Mouse (Mus musculus): ENCODE data around the gene Arhgef26. TPM values are rescaled to one million over a fixed set of nuclear protein-coding genes. Genes with fewer than 3 reads are reported as not detected.

Arhgef26 gene
- polyA plus RNA-seq, 1 experiment from 2014 or later = 5.9 TPM

DNA sequence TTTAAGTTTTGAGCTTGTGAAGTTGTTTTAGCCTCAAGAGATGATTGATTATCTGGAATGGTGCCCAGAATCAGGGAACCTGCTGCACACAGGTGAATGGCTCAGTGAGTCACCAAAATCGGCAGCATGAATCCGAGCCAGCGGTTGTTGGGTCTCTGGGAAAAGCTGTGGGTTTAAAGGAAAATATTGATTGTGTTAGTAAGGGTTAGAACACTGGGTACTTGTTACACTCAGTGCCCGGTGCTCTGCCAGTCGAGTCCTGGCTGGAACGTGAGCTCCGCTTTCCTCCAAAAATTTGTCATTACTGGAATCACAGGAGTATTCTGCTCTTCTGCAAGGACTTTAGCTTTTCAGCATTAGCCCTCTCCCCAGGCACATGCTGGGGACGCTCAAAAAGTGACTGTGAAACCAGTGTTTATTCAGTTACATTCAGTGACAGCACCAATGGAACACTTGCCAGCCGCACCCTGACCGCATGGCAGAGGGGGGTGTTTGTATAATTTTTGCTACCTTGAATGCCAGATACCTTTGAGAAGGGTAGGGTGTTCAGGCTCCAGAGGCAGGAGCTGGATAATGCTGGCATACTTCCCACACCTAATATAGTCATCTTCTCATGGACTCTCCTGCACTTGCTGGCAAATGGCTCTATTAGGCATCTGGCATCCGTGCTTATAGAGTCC lies 11.2 kb downstream of the Arhgef26 start:
- no peaks in the 10 kb centered on the region for H3K27me3 ChIP-seq (ENCODE audit: low read depth, poor library complexity, severe bottlenecking)
- H3K4me3 ChIP-seq = no peak overlapping the region
- H3K36me3 ChIP-seq = 0 out of 2 replicates have a peak, but pooled peaks cover 3% of the 10 kb centered on the region
- 92% methylated on average over 11 of the region's 11 CpGs for WGBS
- H3K27ac ChIP-seq (replicated peaks) = no peak overlapping the region
- no peaks in the 10 kb centered on the region for H3K4me1 ChIP-seq
- no peaks in the 10 kb centered on the region for H3K9me3 ChIP-seq (replicated peaks)
- DNase-seq (ENCODE audit: low spot score) = no peak

DNA sequence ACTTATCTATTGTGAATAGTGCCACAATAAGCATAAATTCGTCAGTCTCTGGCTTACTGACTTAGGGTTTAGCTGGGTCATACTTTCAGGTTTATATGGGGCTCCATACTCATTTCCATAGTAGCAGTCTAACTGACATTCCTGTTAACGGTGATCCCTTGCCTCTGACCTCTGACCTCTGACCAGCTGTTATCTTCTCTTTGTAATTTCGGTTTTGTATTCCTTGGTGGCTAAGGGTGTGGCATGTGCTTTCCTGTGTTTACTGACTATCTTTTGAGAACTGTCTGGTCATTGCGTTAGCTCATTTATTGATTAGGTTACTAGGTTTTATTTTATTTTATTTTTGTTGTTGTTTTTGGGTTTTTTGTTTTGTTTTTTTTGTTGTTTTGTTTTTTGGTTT lies 13.9 kb downstream of the Arhgef26 start:
- Histone ChIP-seq H3K27me3 (ENCODE audit: low read depth, poor library complexity, severe bottlenecking) (no peaks in the 10 kb centered on the region), H3K4me1 (no peaks in the 10 kb centered on the region), H3K4me3 (no peak overlapping the region), H3K9me3 (replicated peaks) (no peaks in the 10 kb centered on the region), H3K27ac (replicated peaks) (no peak overlapping the region), H3K36me3 (0 out of 2 replicates have a peak, but pooled peaks cover 3% of the 10 kb centered on the region)
- no peak for DNase-seq (ENCODE audit: low spot score)
- WGBS = 80% methylated on average over 4 of the region's 4 CpGs

GRCm38 (mm10) chr3:62352876-62353275 lies 14.7 kb downstream of the Arhgef26 start:
- no peaks in the 10 kb centered on the region for H3K9me3 ChIP-seq (replicated peaks)
- H3K27me3 ChIP-seq (ENCODE audit: low read depth, poor library complexity, severe bottlenecking) = no peaks in the 10 kb centered on the region
- H3K27ac ChIP-seq (replicated peaks) = no peak overlapping the region
- H3K4me1 ChIP-seq = no peaks in the 10 kb centered on the region
- WGBS = 93% methylated on average over 4 of the region's 4 CpGs
- no peak for DNase-seq (ENCODE audit: low spot score)
- H3K4me3 ChIP-seq = no peak overlapping the region
- H3K36me3 ChIP-seq = 0 out of 2 replicates have a peak, but pooled peaks cover 3% of the 10 kb centered on the region

DNA sequence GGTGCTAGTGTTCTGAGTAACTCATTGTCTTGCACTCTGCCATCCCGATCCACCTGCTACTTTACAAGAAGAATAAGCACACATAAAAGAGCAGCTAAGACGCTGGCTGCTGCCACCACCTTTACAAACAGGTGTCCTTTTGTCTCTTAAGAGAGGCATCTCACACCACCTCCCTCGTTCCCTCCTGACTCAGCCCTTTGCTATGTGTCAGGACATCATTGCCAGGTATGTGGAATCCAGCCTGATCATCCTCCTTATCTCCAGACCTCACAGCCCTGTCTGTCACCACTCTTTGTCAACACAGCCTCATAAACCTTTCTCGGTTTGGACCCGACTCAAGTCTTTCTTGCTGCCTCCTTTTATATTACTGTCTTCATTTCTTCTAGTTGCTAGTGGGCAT lies 29.7 kb downstream of the Arhgef26 start:
- Histone ChIP-seq H3K9me3 (replicated peaks) (no peaks in the 10 kb centered on the region), H3K4me3 (no peak overlapping the region), H3K27ac (replicated peaks) (no peak overlapping the region), H3K27me3 (ENCODE audit: low read depth, poor library complexity, severe bottlenecking) (no peaks in the 10 kb centered on the region), H3K36me3 (no peaks in the 10 kb centered on the region), H3K4me1 (no peaks in the 10 kb centered on the region)
- DNase-seq (ENCODE audit: low spot score) = no peak
- 84% methylated on average over 5 of the region's 5 CpGs for WGBS

GRCm38 (mm10) chr3:62372841-62373240 lies 34.7 kb downstream of the Arhgef26 start:
- 90% methylated on average over 2 of the region's 2 CpGs for WGBS
- H3K27ac ChIP-seq (replicated peaks) = no peak overlapping the region
- H3K27me3 ChIP-seq (ENCODE audit: low read depth, poor library complexity, severe bottlenecking) = no peaks in the 10 kb centered on the region
- H3K4me3 ChIP-seq = no peak overlapping the region
- H3K4me1 ChIP-seq = no peaks in the 10 kb centered on the region
- no peak for DNase-seq (ENCODE audit: low spot score)
- H3K36me3 ChIP-seq = no peaks in the 10 kb centered on the region
- no peaks in the 10 kb centered on the region for H3K9me3 ChIP-seq (replicated peaks)

GRCm38 (mm10) chr3:62374346-62374745 lies 36.2 kb downstream of the Arhgef26 start:
- Histone ChIP-seq H3K36me3 (no peaks in the 10 kb centered on the region), H3K4me3 (no peak overlapping the region), H3K9me3 (replicated peaks) (no peaks in the 10 kb centered on the region), H3K27ac (replicated peaks) (no peak overlapping the region), H3K27me3 (ENCODE audit: low read depth, poor library complexity, severe bottlenecking) (no peaks in the 10 kb centered on the region), H3K4me1 (no peaks in the 10 kb centered on the region)
- no peak for DNase-seq (ENCODE audit: low spot score)
- whole genome bisulfite sequencing = 90% methylated on average over 4 of the region's 4 CpGs

DNA sequence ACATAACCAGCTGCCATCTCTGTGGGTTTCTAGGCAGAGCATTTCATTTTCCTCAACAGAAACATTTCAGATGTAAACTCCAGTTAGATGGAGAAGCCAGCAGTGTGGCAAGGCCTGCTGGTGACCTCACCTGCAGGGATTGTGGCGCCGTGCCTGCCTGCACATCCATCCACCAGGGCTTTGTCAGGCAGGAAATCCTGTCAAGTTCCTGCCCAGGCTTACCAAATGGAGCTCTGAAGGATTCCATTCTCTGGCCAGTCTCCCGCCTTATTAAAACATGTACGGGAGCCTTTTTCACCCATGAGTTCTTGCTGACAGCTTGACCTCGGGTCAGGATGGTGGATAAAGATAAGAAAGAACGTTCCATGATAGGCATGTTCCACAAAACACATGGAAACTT lies 36.7 kb downstream of the Arhgef26 start:
- 89% methylated on average over 6 of the region's 6 CpGs for WGBS
- H3K9me3 ChIP-seq (replicated peaks) = no peaks in the 10 kb centered on the region
- H3K4me1 ChIP-seq = no peaks in the 10 kb centered on the region
- no peak overlapping the region for H3K27ac ChIP-seq (replicated peaks)
- H3K27me3 ChIP-seq (ENCODE audit: low read depth, poor library complexity, severe bottlenecking) = no peaks in the 10 kb centered on the region
- no peak overlapping the region for H3K4me3 ChIP-seq
- H3K36me3 ChIP-seq = no peaks in the 10 kb centered on the region
- DNase-seq (ENCODE audit: low spot score) = no peak

GRCm38 (mm10) chr3:62376719-62377118 lies 38.6 kb downstream of the Arhgef26 start:
- no peak overlapping the region for H3K27ac ChIP-seq (replicated peaks)
- no peaks in the 10 kb centered on the region for H3K36me3 ChIP-seq
- 94% methylated on average over 2 of the region's 2 CpGs for WGBS
- no peak for DNase-seq (ENCODE audit: low spot score)
- no peaks in the 10 kb centered on the region for H3K27me3 ChIP-seq (ENCODE audit: low read depth, poor library complexity, severe bottlenecking)
- H3K9me3 ChIP-seq (replicated peaks) = no peaks in the 10 kb centered on the region
- no peaks in the 10 kb centered on the region for H3K4me1 ChIP-seq
- no peak overlapping the region for H3K4me3 ChIP-seq

GRCm38 (mm10) chr3:62379946-62380345 lies 41.8 kb downstream of the Arhgef26 start:
- Histone ChIP-seq H3K27ac (replicated peaks) (no peak overlapping the region), H3K9me3 (replicated peaks) (no peaks in the 10 kb centered on the region), H3K36me3 (no peaks in the 10 kb centered on the region), H3K27me3 (ENCODE audit: low read depth, poor library complexity, severe bottlenecking) (no peaks in the 10 kb centered on the region), H3K4me3 (no peak overlapping the region), H3K4me1 (no peaks in the 10 kb centered on the region)
- DNase-seq (ENCODE audit: low spot score) = no peak
- WGBS = 75% methylated on average over 5 of the region's 5 CpGs

DNA sequence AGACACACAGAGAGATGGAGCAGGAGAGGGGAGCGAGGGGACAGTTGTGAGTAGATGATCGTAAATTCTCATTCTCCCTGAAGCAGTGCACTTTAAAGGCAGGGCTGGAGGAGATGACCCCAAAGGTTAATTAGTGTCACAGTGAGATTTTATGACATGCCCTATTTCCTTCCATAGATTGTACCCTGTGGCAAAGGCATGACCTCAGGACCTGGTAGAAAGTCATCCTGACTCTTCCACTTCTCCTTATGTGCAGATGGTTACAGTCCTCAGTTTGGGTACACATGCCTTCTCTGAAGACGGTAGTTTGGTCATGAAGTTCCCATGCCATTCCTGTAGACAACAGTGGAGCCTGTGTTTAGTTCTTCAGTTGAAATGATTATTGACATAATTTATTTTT lies 42.3 kb downstream of the Arhgef26 start:
- Histone ChIP-seq H3K27ac (replicated peaks) (no peak overlapping the region), H3K9me3 (replicated peaks) (no peaks in the 10 kb centered on the region), H3K36me3 (no peaks in the 10 kb centered on the region), H3K4me1 (no peaks in the 10 kb centered on the region), H3K4me3 (no peak overlapping the region), H3K27me3 (ENCODE audit: low read depth, poor library complexity, severe bottlenecking) (no peaks in the 10 kb centered on the region)
- DNase-seq (ENCODE audit: low spot score) = no peak
- WGBS = 80% methylated on average over 3 of the region's 3 CpGs

DNA sequence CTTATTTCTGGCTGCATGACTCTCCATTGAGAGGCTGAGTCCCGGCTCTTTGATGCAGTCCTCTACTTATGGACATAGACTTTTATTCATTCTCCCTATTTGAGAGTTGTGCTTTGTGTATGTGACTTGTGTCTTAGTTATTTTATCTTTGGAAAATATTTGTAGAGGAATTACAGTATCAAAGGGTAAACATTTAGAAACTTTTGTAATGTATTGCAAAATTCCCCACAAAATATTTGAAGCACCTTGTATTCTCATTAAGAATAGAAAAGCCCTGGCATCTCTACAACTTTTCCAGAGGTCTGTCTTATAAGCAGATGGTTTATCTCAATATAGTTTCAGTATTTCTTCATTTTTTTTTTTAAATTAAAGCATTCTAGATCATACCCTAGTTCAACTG lies 44.7 kb downstream of the Arhgef26 start:
- WGBS = 85% methylated on average over 1 of the region's 1 CpGs
- Histone ChIP-seq H3K27me3 (ENCODE audit: low read depth, poor library complexity, severe bottlenecking) (no peaks in the 10 kb centered on the region), H3K9me3 (replicated peaks) (no peaks in the 10 kb centered on the region), H3K27ac (replicated peaks) (no peak overlapping the region), H3K36me3 (no peaks in the 10 kb centered on the region), H3K4me3 (no peak overlapping the region), H3K4me1 (no peaks in the 10 kb centered on the region)
- no peak for DNase-seq (ENCODE audit: low spot score)

DNA sequence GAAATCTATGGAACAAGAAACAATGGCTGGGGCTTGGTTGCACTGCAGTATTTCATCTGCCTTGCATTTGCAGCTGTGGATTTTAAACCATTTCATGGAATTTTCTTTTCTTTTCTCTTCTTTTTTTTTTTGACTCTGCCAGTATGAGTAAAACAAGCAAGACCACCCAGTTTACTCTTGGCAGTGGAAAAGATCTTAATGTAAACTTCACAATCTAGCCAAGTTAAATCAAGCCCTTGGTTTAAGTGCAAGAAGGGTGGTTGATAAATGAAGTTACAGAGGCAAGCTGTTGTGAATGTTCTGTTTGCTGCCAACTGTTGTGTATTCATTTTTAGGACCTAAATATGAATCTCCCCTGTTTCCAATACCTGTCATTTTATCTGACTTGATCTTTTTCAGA lies 54.5 kb downstream of the Arhgef26 start:
- H3K4me1 ChIP-seq = peaks cover 8% of the 10 kb centered on the region
- no peak for DNase-seq (ENCODE audit: low spot score)
- no peak overlapping the region for H3K27ac ChIP-seq (replicated peaks)
- no peaks in the 10 kb centered on the region for H3K9me3 ChIP-seq (replicated peaks)
- no peaks in the 10 kb centered on the region for H3K36me3 ChIP-seq
- no peak overlapping the region for H3K4me3 ChIP-seq
- no peaks in the 10 kb centered on the region for H3K27me3 ChIP-seq (ENCODE audit: low read depth, poor library complexity, severe bottlenecking)

DNA sequence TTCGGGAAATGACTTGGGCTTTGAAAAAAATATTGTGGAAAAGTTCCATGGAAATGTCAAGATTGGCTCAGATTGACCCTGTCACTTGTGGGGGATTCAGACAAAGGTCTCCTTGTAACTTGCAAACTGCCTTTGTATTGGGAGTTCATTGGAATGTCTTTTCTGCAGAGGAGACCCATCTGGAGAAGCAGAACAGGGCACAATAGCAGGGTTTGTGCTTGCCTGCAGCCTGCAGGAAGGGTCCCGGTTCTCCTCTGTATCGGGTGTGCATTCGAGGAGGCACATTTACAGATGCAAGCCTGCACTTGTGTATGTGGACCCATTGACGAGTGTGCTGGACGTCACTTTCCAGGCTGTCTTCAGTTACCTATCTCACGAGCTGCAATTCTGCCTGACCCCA lies 56.1 kb downstream of the Arhgef26 start:
- Histone ChIP-seq H3K36me3 (no peaks in the 10 kb centered on the region), H3K27me3 (ENCODE audit: low read depth, poor library complexity, severe bottlenecking) (no peaks in the 10 kb centered on the region), H3K4me3 (no peak overlapping the region), H3K27ac (replicated peaks) (no peak overlapping the region), H3K4me1 (peaks cover 8% of the 10 kb centered on the region), H3K9me3 (replicated peaks) (no peaks in the 10 kb centered on the region)
- DNase-seq (ENCODE audit: low spot score) = peak; percentile 27
- 46% methylated on average over 7 of the region's 7 CpGs for WGBS

- no peaks in the 10 kb centered on the region for H3K36me3 ChIP-seq
- DNase-seq (ENCODE audit: low spot score) = no peak
- 80% methylated on average over 5 of the region's 5 CpGs for WGBS
- no peak overlapping the region for H3K4me3 ChIP-seq
- H3K9me3 ChIP-seq (replicated peaks) = no peaks in the 10 kb centered on the region
- H3K4me1 ChIP-seq = peaks cover 8% of the 10 kb centered on the region
- H3K27me3 ChIP-seq (ENCODE audit: low read depth, poor library complexity, severe bottlenecking) = no peaks in the 10 kb centered on the region
- no peak overlapping the region for H3K27ac ChIP-seq (replicated peaks)
Observed at GRCm38 (mm10) chr3:62395368-62395767, 57.2 kb downstream of the Arhgef26 start.

Measured in midbrain, embryonic 10.5 days (tissue).